Mouse (Mus musculus) right cerebral cortex, postnatal 14 days (tissue): ENCODE data around the gene Nme7.

Source experiments
- DNase-seq: peaks from one replicate; pipeline ENCODE4 v3.0.0; 2022

Nme7 gene

DNA sequence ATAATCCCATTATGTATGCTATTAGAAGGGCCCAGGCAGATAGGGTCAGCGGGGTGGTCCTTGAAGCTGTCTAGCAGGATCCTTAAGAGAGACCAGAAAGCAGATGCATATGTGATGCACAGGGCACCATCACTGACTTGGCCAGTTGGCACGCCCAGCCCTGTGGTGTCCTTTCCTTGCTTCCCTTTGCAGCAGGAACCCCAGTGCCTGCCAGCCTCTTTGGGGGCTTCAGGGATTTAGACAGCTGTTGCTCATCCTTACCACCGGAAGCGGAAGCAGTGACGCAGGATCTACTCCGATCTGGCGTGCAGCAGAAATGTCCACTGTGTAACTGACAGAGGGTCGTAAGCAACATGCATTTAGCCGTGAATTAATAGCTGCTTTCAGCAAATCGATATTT is 163.5 kb downstream of the Nme7 start:
- no peak for DNase-seq

DNA sequence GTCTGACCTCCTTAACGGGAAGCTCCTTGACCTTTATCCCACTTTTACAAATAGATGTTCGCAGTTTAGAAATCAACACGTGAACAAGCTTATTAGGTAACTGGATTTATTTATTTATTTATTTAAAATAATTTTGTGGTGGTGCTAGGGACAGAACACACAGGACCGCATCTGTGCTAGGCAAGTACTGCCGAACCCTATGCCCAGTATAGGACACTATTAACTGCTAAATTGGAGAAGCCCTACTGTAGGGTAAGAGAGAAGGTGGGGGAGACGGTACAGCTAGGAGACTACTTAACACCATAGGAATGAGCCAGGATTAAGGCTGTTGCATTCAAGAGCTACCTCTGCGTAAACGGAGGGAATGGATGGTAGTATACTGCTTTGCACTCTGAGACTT is 164.4 kb downstream of the Nme7 start:
- no peak for DNase-seq

DNA sequence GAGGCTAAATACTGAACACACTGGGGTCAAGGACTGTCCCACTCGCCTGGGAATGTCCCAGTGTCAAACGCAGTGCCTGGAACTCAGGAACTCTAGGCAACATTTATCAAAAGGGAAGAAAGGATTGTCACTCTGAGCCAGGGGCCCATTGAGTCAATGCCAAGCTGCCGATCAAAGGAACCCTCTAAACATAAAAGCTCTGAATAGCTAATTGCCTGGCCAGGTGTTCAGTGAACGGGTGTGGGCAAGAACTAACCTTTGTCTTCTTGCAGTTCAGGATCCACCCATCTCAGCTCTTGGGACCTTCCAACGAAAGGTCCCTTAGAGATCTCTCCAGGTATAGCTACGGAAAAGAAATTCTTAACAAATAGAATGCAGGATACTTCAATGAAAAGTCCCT is 167.1 kb downstream of the Nme7 start:
- DNase-seq = no peak

DNA sequence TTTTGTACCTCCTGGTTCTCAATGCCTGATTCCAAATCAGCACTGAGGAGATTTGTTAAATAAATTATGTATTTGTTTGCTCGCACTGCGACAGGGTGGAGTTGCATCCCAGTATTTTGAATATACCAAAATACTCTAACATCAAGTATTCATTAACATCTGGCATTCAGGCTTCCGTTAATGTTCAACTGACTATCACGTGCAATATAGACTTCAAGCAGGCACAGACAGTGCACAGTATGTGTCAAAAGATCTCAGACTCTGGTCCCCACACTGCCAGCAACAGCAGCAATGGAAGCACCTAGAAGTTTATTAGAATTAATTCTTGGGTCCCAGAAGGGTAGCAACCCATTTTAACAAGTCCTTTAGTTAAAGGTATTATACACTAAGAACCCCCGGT is 167.7 kb downstream of the Nme7 start:
- DNase-seq = no peak

DNA sequence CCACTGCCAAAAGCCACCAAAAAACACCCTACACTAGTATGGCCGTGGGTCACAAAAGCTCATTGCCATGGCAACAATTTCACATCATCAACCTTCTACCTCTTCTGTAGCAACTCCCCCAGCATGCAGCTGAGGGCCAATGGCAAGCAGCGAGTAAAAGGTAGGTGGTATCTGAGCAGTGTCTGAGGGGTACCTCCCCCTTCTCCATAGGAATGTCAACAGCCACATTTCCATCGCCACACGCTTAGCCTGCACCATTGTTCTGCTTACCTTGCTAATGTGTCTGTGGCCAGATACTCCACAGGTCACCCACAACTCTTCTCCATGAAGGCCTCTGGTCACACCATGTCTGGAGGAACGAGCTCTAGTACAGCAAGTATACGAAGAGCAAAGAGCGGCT is 169.5 kb downstream of the Nme7 start:
- no peak for DNase-seq

DNA sequence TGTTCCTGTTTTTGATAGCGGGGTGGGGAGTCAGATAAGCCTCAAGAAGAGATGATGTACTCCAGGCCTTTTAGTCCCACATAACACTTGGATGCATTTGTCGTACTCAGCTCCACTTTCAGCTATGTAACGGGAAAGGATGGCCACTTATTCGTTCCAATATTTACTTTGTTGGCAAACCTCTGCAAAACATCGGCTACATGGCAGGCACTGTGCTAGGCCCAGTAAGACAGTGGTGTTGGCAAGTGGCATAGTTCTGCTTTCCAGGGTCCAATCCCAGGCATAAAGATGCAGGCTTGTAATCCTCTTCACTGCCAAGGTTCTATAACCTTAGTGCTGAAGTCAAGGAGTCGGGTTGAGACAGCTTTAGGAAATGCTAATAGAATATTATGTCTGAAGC is 170.4 kb downstream of the Nme7 start:
- no peak for DNase-seq

DNA sequence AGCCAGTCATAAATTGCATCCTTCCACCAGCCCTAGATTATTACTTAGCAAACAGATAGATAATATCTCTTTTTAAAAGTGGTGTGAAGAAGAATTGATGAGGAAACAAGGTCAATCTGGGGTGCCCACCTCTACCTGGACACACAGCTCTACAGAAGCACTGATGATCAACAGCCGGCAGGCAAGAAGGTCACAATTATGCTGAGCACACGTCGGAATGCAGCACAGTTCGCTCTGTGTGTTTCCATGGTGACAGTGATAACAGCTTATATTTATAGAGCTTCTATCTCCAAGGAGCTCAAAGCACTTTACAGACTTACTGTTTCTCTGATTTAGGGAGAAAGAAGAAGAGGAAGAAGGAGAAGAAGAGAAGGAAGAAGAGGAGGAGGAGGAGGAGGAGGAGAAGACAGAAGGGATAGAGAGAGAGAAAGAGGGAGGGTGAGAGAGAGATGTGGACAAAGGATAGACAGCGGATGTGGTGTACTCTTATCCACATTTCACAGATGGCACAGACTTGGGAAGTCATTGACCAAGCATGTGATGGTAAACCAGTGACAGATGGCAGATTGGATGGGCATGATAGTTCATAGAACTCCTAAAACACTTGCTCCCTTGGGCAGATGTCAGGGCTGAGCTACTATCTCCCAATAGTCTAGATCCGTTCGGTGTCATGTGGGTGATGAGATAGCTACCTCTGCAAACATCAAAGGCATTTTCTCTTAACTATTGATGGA is 171.0 kb downstream of the Nme7 start:
- no peak for DNase-seq

DNA sequence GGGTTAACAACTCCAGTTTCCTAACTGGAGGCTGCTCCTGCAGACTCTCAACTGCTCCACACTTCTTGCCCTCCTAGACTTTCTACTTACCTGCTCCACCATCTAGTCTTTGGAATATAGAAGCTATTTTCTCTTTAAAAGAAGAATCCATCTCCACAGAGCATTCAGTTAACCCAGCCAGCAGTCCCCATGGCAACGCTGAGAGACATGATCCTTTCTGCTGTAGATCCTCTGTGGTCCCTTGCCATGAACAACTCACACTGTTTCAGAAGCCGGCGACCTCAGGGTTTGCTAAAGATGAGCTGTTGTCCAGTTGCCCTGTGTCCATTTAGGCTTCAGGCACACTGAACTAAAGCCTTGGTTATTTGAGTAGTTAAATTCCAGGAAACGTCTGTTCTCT is 172.0 kb downstream of the Nme7 start:
- DNase-seq = no peak

DNA sequence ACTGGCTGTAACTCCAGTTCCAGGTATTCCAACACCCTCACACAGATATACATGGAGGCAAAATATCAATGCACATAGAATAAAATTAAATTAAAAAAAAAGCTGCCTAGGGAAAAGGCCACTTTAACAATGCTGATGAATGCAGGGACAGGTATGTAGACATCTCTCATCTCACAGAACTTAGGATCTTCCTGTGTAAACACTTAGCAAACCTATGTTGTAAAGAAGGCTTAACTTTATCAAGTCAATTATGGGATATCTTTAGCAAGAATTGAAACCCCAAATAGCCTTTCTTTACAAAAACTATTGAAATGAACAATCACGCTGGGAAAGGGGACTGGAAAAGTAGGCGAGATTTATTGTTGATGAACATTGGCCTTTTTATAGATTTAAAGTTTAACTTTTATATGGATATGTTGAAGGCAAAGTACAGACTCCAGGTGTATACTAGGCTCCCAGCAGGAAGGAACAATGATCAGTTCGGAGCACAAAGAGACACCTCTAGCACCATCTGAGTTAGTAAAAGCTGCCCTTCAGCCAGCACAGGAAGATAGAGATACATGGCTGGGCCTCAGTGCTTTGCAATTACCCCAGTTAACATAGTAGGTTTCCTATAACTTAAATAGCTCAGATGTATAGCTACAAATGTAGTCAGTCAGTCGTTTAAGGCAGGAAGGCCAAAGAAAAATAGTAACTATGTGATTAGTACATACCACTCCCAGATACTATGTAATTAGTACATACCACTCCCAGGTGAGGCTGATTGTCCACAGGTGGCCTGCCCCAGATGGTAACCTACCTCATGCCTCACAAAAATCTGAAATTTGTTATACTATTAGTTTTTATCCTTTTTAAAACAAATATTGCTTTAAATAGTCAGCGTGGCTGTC is 177.1 kb downstream of the Nme7 start:
- DNase-seq = no peak

DNA sequence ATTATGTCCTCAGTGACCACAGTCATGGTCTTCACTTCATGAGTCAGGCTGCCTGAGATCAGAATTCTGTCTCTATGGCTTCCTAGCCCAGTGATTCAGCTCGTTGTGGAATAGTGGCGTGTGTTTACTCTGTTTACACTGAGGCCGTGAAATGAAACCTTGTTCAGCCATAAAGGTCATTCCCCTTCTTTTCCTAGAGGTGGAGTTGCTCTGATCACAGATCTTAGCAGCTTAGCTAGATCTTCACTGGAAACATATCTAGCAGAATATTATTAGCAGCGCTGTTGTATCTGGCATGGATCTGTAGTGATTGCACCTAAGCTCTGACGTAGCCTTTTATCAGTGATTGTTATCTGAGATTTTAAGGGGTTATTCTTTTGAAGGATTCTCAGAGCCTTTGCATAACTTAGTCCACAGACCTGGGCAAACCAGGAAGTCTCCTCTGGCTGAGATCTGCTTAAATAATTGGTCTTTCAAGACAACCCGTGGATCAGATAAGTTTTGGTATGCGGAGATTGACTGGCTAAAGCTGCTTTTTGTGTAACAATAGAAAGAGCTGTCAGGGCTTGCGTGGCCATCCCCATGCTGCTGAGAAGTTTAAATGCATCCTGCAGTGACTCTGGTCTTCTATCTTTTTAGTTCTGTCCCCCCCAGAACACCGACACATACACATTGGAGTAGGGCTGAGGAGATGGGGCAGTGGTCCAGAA is 177.9 kb downstream of the Nme7 start:
- no peak for DNase-seq

DNA sequence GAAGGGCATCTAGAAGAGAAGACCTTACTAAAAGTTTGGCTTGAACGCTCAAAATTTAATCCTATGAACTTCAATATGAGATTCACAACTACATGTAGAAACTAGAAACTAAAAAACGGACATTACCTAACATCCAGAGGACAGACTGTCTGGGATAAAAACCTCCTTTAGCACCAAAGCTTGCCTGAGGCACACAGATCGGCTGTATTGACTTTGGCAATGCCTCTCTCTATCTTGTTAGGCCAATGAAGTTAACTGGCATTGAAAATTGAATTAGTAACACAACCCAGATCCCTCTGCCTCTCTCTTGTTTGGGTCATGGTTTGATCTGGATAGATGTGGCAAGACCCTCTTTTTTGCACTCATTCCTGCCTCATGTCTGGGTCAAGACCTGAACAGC is 178.9 kb downstream of the Nme7 start:
- no peak for DNase-seq

DNA sequence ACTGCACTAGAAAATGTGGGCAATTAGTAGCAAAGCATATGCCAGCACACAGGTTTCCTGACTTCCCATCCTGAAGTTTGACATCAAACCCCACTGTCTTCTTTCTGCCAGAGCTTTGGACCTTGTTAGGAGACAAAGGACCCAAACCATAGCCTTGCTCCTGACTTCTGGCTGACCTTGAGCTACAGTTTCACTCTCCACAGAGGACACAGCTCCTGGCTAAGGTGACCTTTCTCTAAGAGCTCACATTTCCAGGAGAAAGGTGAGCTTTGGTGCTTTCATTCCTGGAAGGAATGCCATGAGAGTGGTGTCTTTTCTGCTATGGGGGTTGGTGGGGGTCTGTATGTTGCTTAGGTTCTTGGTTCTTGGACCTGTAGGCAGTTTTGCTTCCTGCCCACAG is 179.8 kb downstream of the Nme7 start:
- no peak for DNase-seq
